Mouse (Mus musculus): Measurements from ENCODE around the gene Baiap2l1. TPM values are rescaled to one million over a fixed set of nuclear protein-coding genes. Genes with fewer than 3 reads are reported as not detected.

The Baiap2l1 gene
- polyA plus RNA-seq, 1 experiment from 2014 or later = 3.1 TPM

Other genes with a start within 250 kb of the Baiap2l1 start
- gene Bhlha15, start 167.8 kb downstream of the Baiap2l1 start, polyA plus RNA-seq (2016; fragmentation: Nextera tagmentation; extraction: Ambion mirVana) = 0.08 and 0.23 TPM in 2 replicates
- 35.5 and 36.4 TPM in 2 replicates for gene Tecpr1, start 134.5 kb downstream of the Baiap2l1 start, polyA plus RNA-seq (2016; fragmentation: Nextera tagmentation; extraction: Ambion mirVana)
- gene Bri3, start 113.7 kb downstream of the Baiap2l1 start, polyA plus RNA-seq (2016; fragmentation: Nextera tagmentation; extraction: Ambion mirVana) = 147 and 148 TPM in 2 replicates
- gene Nptx2, start 187.8 kb upstream of the Baiap2l1 start, polyA plus RNA-seq (2016; fragmentation: Nextera tagmentation; extraction: Ambion mirVana) = 3.6 and 4.1 TPM in 2 replicates